Mouse (Mus musculus) limb, embryonic 11.5 days (tissue): Measurements from ENCODE around the gene Fem1b. TPM values are rescaled to one million over a fixed set of nuclear protein-coding genes. Genes with fewer than 3 reads are reported as not detected.

Source experiments
- ATAC-seq: fragments of 200-750 bp; cut with Nextera tagmentation; 2 replicates; pipeline ENCODE4 v1.8.0; 2017; ENCODE audit warnings: low read depth; ENCODE audit not compliant: insufficient number of reproducible peaks, low FRiP score, low TSS enrichment
- DNase-seq: peaks from one replicate; pipeline ENCODE4 v3.0.0-alpha.2; 2015; ENCODE audit warnings: low spot score
- H3K27ac ChIP-seq: fragments of 300-500 bp; sonication (generic); replicated peaks from 2 replicates; pipeline ENCODE4 v1.5.1; 2014; ENCODE audit warnings: low read depth, mild to moderate bottlenecking, low read length
- H3K27me3 ChIP-seq: fragments of 300-500 bp; sonication (generic); 2 replicates; pipeline ENCODE4 v1.6.1; 2014; ENCODE audit warnings: mild to moderate bottlenecking, low read length, mixed read lengths; ENCODE audit not compliant: control insufficient read depth, insufficient read depth
- H3K36me3 ChIP-seq: fragments of 300-500 bp; sonication (generic); 2 replicates; pipeline ENCODE4 v1.6.1; 2014; ENCODE audit warnings: mild to moderate bottlenecking, low read length, moderate library complexity, mixed read lengths; ENCODE audit not compliant: control insufficient read depth, insufficient read depth
- H3K4me1 ChIP-seq: fragments of 300-500 bp; sonication (generic); 2 replicates; pipeline ENCODE4 v1.6.1; 2014; ENCODE audit warnings: low read length, mixed read lengths; ENCODE audit not compliant: control insufficient read depth, insufficient read depth
- H3K4me2 ChIP-seq: fragments of 300-500 bp; sonication (generic); 2 replicates; pipeline ENCODE4 v1.6.1; 2014; ENCODE audit warnings: low read depth, mild to moderate bottlenecking, moderate library complexity; ENCODE audit not compliant: severe bottlenecking
- H3K4me3 ChIP-seq: fragments of 300-500 bp; sonication (generic); 2 replicates; pipeline ENCODE4 v1.5.1; 2014; ENCODE audit warnings: low read depth, low read length
- H3K9ac ChIP-seq: fragments of 300-500 bp; sonication (generic); 2 replicates; pipeline ENCODE4 v1.6.1; 2014; ENCODE audit warnings: mild to moderate bottlenecking, low read length
- H3K9me3 ChIP-seq: fragments of 300-500 bp; sonication (generic); 2 replicates; pipeline ENCODE4 v1.6.1; 2016; ENCODE audit warnings: low read length; ENCODE audit not compliant: control insufficient read depth
- WGBS: fragments of 180-500 bp; shearing (Covaris S2); extraction: QIAGEN DNeasy Blood & Tissue Kit; methylation state at CpG from one replicate; pipeline ENCODE4 v1.1.7; 2014; 5-methylcytosine and 5-hydroxymethylcytosine counted together
- polyA plus RNA-seq: library from polyadenylated mRNA; unstranded; fragments of >200 nt; fragmentation: Nextera tagmentation; extraction: Ambion mirVana; gene quantifications from 2 replicates; pipeline ENCODE4 v1.2.1, GENCODE M21; 2014

The Fem1b gene
- polyA plus RNA-seq, 1 experiment from 2014 or later, result 36.6 TPM

- 81% methylated on average over 4 of the region's 4 CpGs for WGBS
- DNase-seq (no peak), ATAC-seq (no peak)
- H3K27ac ChIP-seq, result no peak overlapping the region
- H3K4me3 ChIP-seq, result no peak overlapping the region
- no peak overlapping the region for H3K4me2 ChIP-seq
- no peaks in the 10 kb centered on the region for H3K36me3 ChIP-seq
- no peaks in the 10 kb centered on the region for H3K4me1 ChIP-seq
- H3K9ac ChIP-seq, result no peak overlapping the region
- no peaks in the 10 kb centered on the region for H3K27me3 ChIP-seq
- no peaks in the 10 kb centered on the region for H3K9me3 ChIP-seq
Observed at GRCm38 (mm10) chr9:62758288-62758687, 53.4 kb downstream of the Fem1b start.

- Histone ChIP-seq H3K9me3 (no peaks in the 10 kb centered on the region), H3K9ac (no peak overlapping the region), H3K4me1 (no peaks in the 10 kb centered on the region), H3K4me3 (no peak overlapping the region), H3K27me3 (no peaks in the 10 kb centered on the region), H3K27ac (no peak overlapping the region), H3K36me3 (no peaks in the 10 kb centered on the region), H3K4me2 (no peak overlapping the region)
- DNase-seq (no peak), ATAC-seq (no peak)
- 89% methylated on average over 11 of the region's 11 CpGs for WGBS
Observed at GRCm38 (mm10) chr9:62750381-62750780, 61.4 kb downstream of the Fem1b start.

GRCm38 (mm10) chr9:62749666-62750065, 62.1 kb downstream of the Fem1b start:
- no peak overlapping the region for H3K4me2 ChIP-seq
- DNase-seq (no peak), ATAC-seq (no peak)
- 58% methylated on average over 6 of the region's 6 CpGs for WGBS
- H3K27ac ChIP-seq, result no peak overlapping the region
- no peaks in the 10 kb centered on the region for H3K9me3 ChIP-seq
- H3K27me3 ChIP-seq, result no peaks in the 10 kb centered on the region
- no peaks in the 10 kb centered on the region for H3K4me1 ChIP-seq
- H3K9ac ChIP-seq, result no peak overlapping the region
- H3K36me3 ChIP-seq, result no peaks in the 10 kb centered on the region
- no peak overlapping the region for H3K4me3 ChIP-seq

GRCm38 (mm10) chr9:62746646-62747045, 65.1 kb downstream of the Fem1b start:
- Histone ChIP-seq H3K9ac (no peak overlapping the region), H3K4me1 (no peaks in the 10 kb centered on the region), H3K4me2 (no peak overlapping the region), H3K27ac (no peak overlapping the region), H3K4me3 (no peak overlapping the region), H3K27me3 (no peaks in the 10 kb centered on the region), H3K9me3 (no peaks in the 10 kb centered on the region), H3K36me3 (no peaks in the 10 kb centered on the region)
- DNase-seq (no peak), ATAC-seq (no peak)
- WGBS, result 88% methylated on average over 6 of the region's 6 CpGs

- ATAC-seq, result no peak
- Histone ChIP-seq H3K27ac (no peak overlapping the region), H3K27me3 (no peaks in the 10 kb centered on the region), H3K36me3 (no peaks in the 10 kb centered on the region), H3K4me2 (no peak overlapping the region), H3K4me3 (no peak overlapping the region), H3K4me1 (no peaks in the 10 kb centered on the region), H3K9me3 (no peaks in the 10 kb centered on the region), H3K9ac (no peak overlapping the region)
- DNase-seq, result peak; percentile 83
- WGBS, result 55% methylated on average over 7 of the region's 7 CpGs
Observed at GRCm38 (mm10) chr9:62744558-62745275, 67.0 kb downstream of the Fem1b start.

Other genes with a start within 250 kb of the Fem1b start
- 3.5 and 4.2 TPM in 2 replicates for gene Itga11, start 134.1 kb downstream of the Fem1b start, polyA plus RNA-seq
- gene Cln6, start 26.9 kb upstream of the Fem1b start, polyA plus RNA-seq, result 17.3 and 18.6 TPM in 2 replicates
- gene Calml4, start 46.1 kb upstream of the Fem1b start, polyA plus RNA-seq, result 4.7 and 4.9 TPM in 2 replicates
- gene Pias1, start 176.0 kb upstream of the Fem1b start, polyA plus RNA-seq, result 56.5 and 69.6 TPM in 2 replicates